Mouse (Mus musculus) ES-E14 (cell line): Measurements from ENCODE around the gene Kcnj11.

Experiments used
- CHD2 ChIP-seq: IDR thresholded peaks from 2 replicates; pipeline ENCODE4 v1.6.1; 2014; ENCODE audit warnings: mild to moderate bottlenecking, low read depth, low read length, inconsistent platforms
- ZC3H11A ChIP-seq: IDR thresholded peaks from 2 replicates; pipeline ENCODE4 v1.6.1; 2012; ENCODE audit warnings: low read depth, mild to moderate bottlenecking, inconsistent platforms, low read length, borderline replicate concordance
- ZNF384 ChIP-seq: IDR thresholded peaks from 2 replicates; pipeline ENCODE4 v1.6.1; 2012; ENCODE audit warnings: low read depth, low read length, inconsistent platforms

DNA sequence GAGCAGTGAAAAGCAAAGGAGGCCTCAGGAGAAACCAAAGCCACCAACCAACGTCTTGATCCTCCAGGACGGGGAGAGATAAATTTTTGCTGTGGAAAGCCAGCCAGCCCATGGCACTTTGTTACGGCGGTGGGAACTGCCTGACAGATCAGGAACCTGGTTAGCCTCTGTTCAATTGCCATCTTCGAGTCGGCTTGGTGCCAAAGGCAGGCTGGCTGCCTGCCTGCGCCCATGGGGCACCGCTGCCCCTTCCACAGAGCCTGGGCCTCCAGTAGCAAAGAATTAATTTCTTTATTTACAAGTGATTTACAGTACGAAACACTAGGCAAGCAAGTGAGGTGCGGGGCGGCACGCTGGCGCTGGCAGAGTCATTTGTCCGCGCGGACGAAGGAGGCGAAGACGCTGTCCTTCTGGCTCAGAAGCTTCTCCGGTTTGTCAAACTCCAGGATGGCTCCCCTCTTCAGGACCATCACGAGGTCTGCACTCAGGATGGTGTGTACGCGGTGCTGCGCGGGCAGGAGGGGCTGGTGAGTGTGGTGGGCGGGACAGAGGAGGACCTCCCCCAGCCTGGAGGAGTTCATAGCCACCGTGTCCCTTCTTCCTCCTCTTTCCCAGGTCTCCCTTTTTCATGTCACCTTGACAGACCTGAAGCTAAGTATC, 3.8 kb upstream of the Kcnj11 start:
- TF ChIP-seq ZNF384, result no peak
- no peak for TF ChIP-seq ZC3H11A
- no peak for TF ChIP-seq CHD2
